Mouse (Mus musculus): ENCODE data around the gene Tprn. TPM values are rescaled to one million over a fixed set of nuclear protein-coding genes. Genes with fewer than 3 reads are reported as not detected.

Gene Tprn
- 2.3 and 3.1 TPM in 2 replicates for polyA plus RNA-seq (2014; fragmentation: Nextera tagmentation; extraction: Ambion mirVana)

- no peaks in the 10 kb centered on the region for H3K9me3 ChIP-seq (ENCODE audit: control insufficient read depth, low read length)
- peak within 1 kb of the TSS; percentile 97 for H3K4me2 ChIP-seq (ENCODE audit: low read length)
- peaks cover 25 to 32% of the 10 kb centered on the region in 2 experiments for H3K4me1 ChIP-seq (ENCODE audit: control insufficient read depth in 2 of 2, insufficient read depth in 2 of 2, low read length in 2 of 2)
- no peaks in the 10 kb centered on the region for H3K36me3 ChIP-seq (ENCODE audit: control insufficient read depth, insufficient read depth, low read length)
- H3K9ac ChIP-seq (ENCODE audit: low read length) = peak within 1 kb of the TSS; percentile 72
- H3K27me3 ChIP-seq (ENCODE audit: control insufficient read depth, insufficient read depth, low read length) = peaks cover 8% of the 10 kb centered on the region
- under 1% methylated on average over 38 of the region's 39 CpGs for WGBS
- peak; percentile 96 for ATAC-seq (ENCODE audit: insufficient number of reproducible peaks, insufficient read depth, low FRiP score, low read depth)
- H3K27ac ChIP-seq (replicated peaks in 1 of 2; ENCODE audit: control insufficient read depth in 1 of 2, insufficient read depth in 1 of 2, low read depth in 2 of 2, low read length in 2 of 2) = 0 out of 4 replicates have a peak within 1 kb of the TSS, but pooled peaks of 1 of the 2 experiments have one; percentile 24
- H3K4me3 ChIP-seq (ENCODE audit: control insufficient read depth in 1 of 2, insufficient read depth in 1 of 2, low read depth in 1 of 2, low read length in 2 of 2) = peak within 1 kb of the TSS; percentile 62 to 70
These were observed at the start of gene Tprn for GRCm38 (mm10) chr2:25262291-25262767. Tprn (plus strand) TSS chr2:25262618.

DNA sequence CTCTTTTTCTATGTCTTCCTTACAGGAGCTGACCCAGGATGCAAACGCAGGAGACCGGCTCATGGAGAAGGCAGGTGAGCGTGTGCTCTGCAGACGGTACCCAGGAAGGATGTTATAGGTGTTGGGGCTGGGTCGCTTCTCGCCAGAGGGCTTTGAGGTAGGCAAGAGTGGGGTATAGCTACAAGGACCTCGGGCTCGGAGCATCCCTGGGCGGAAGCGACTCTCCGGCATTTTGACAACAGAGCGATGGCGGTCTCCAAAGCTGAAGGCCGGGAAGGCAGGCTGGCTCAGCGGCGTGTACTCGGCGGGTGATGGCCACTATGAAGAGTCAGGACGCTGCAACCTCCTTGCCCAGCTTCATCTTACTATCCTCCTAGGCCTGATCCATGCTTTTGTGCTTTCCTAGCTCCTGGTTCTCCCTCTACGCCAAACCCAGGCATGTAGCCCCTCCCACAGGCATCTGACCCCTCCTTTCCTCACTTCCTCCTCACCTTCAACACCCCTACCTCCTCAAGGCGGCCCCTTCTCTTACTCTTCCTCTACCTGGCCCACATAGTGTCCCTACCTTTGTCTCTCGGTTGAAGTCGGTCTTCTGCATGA is 49.1 kb upstream of the Tprn start:
- WGBS = 52% methylated on average over 23 of the region's 23 CpGs
- H3K9ac ChIP-seq (ENCODE audit: low read length) = no peak overlapping the region
- peaks cover 5 to 16% of the 10 kb centered on the region in 2 experiments for H3K4me1 ChIP-seq (ENCODE audit: control insufficient read depth in 2 of 2, insufficient read depth in 2 of 2, low read length in 2 of 2)
- peaks cover 14% of the 10 kb centered on the region for H3K36me3 ChIP-seq (ENCODE audit: control insufficient read depth, insufficient read depth, low read length)
- H3K4me3 ChIP-seq (ENCODE audit: control insufficient read depth in 1 of 2, insufficient read depth in 1 of 2, low read depth in 1 of 2, low read length in 2 of 2) = no peak overlapping the region
- H3K4me2 ChIP-seq (ENCODE audit: low read length) = no peak overlapping the region
- H3K27ac ChIP-seq (replicated peaks in 1 of 2; ENCODE audit: control insufficient read depth in 1 of 2, insufficient read depth in 1 of 2, low read depth in 2 of 2, low read length in 2 of 2) = no peak overlapping the region
- no peaks in the 10 kb centered on the region for H3K9me3 ChIP-seq (ENCODE audit: control insufficient read depth, low read length)
- ATAC-seq (ENCODE audit: insufficient number of reproducible peaks, insufficient read depth, low FRiP score, low read depth) = no peak
- 0 out of 2 replicates have a peak, but pooled peaks cover 3% of the 10 kb centered on the region for H3K27me3 ChIP-seq (ENCODE audit: control insufficient read depth, insufficient read depth, low read length)

DNA sequence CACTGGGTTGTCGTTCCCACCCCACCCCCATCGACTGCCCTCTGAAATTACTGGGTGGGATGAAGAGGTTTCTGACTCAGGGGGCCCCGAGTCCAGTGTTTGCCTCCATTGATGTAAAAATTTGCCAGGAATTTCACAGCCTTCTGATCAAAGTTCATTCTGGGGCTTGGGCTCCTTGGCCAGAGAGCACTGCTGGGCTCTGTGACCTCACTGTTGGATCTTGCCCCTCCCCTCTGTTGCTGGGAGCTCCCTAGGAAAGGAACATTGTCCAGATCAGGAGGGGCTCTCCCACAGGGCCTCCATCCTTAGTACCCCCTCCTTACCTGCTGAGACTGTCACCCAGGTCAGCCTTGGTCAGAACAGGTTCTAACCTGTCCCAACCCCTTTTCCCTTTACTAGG is 48.0 kb upstream of the Tprn start, which contains the start of gene Stpg3:
Gene Stpg3, minus strand, starts transcription at position 194 of the 400 bp plus-strand sequence.
- Histone ChIP-seq H3K9ac (ENCODE audit: low read length) (no peak within 1 kb of the TSS), H3K36me3 (ENCODE audit: control insufficient read depth, insufficient read depth, low read length) (peaks cover 5% of the 10 kb centered on the region), H3K4me1 (ENCODE audit: control insufficient read depth in 2 of 2, insufficient read depth in 2 of 2, low read length in 2 of 2) (peaks cover 5 to 10% of the 10 kb centered on the region in 2 experiments), H3K9me3 (ENCODE audit: control insufficient read depth, low read length) (no peaks in the 10 kb centered on the region), H3K4me2 (ENCODE audit: low read length) (no peak within 1 kb of the TSS), H3K27ac (replicated peaks in 1 of 2; ENCODE audit: control insufficient read depth in 1 of 2, insufficient read depth in 1 of 2, low read depth in 2 of 2, low read length in 2 of 2) (no peak within 1 kb of the TSS), H3K27me3 (ENCODE audit: control insufficient read depth, insufficient read depth, low read length) (0 out of 2 replicates have a peak, but pooled peaks cover 3% of the 10 kb centered on the region), H3K4me3 (ENCODE audit: control insufficient read depth in 1 of 2, insufficient read depth in 1 of 2, low read depth in 1 of 2, low read length in 2 of 2) (no peak within 1 kb of the TSS)
- 54% methylated on average over 3 of the region's 3 CpGs for WGBS
- ATAC-seq (ENCODE audit: insufficient number of reproducible peaks, insufficient read depth, low FRiP score, low read depth) = no peak

DNA sequence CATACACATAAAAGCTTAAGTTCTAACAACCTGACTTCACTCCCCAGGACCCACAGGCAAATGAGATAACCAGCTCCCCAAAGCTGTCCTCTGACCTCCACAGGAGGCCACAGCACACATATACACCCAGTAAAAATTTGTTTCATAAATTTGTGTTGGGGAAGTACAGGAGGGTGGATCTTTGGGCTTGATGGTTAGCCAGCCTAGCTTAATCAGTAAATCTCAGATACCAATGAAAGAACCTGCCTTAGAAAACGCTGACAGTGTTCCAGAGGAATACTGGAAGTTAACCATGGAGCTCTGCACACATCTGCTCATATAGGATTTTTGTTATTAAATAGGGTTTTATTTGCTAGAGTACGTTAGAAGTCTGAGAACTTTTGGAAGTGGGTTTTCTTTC is 44.8 kb upstream of the Tprn start:
- H3K4me2 ChIP-seq (ENCODE audit: low read length) = no peak overlapping the region
- 50% methylated on average over 2 of the region's 2 CpGs for WGBS
- H3K27ac ChIP-seq (replicated peaks in 1 of 2; ENCODE audit: control insufficient read depth in 1 of 2, insufficient read depth in 1 of 2, low read depth in 2 of 2, low read length in 2 of 2) = no peak overlapping the region
- ATAC-seq (ENCODE audit: insufficient number of reproducible peaks, insufficient read depth, low FRiP score, low read depth) = no peak
- no peaks in the 10 kb centered on the region for H3K9me3 ChIP-seq (ENCODE audit: control insufficient read depth, low read length)
- H3K4me3 ChIP-seq (ENCODE audit: control insufficient read depth in 1 of 2, insufficient read depth in 1 of 2, low read depth in 1 of 2, low read length in 2 of 2) = no peak overlapping the region
- H3K36me3 ChIP-seq (ENCODE audit: control insufficient read depth, insufficient read depth, low read length) = peaks cover 14% of the 10 kb centered on the region
- H3K27me3 ChIP-seq (ENCODE audit: control insufficient read depth, insufficient read depth, low read length) = 0 out of 2 replicates have a peak, but pooled peaks cover 3% of the 10 kb centered on the region
- H3K9ac ChIP-seq (ENCODE audit: low read length) = no peak overlapping the region
- no peaks in the 10 kb centered on the region for H3K4me1 ChIP-seq (ENCODE audit: control insufficient read depth in 2 of 2, insufficient read depth in 2 of 2, low read length in 2 of 2)

DNA sequence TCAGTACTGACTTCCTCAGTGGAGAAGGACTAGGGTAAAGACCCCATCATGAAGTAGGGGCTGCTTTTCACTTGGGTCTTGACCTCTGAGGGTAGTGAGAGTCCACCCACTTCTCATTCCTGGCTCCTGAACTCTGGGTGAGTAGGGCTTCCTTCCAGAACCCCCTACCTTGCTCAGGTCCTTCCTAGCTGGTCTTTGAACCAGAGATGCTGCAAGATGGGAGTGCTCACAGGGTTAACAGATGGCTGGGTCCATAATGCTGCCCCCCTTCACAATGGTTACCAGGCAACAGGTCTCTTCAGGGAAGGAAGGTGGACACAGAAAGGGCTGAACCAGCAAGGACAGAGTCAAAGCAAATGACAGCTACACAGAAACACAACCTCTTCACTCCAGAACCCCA is 44.0 kb upstream of the Tprn start, which contains the start of gene Fam166a:
Gene Fam166a, plus strand, starts transcription at position 301 of the 400 bp plus-strand sequence.
- Histone ChIP-seq H3K36me3 (ENCODE audit: control insufficient read depth, insufficient read depth, low read length) (peaks cover 19% of the 10 kb centered on the region), H3K4me3 (ENCODE audit: control insufficient read depth in 1 of 2, insufficient read depth in 1 of 2, low read depth in 1 of 2, low read length in 2 of 2) (no peak within 1 kb of the TSS), H3K9me3 (ENCODE audit: control insufficient read depth, low read length) (no peaks in the 10 kb centered on the region), H3K4me1 (ENCODE audit: control insufficient read depth in 2 of 2, insufficient read depth in 2 of 2, low read length in 2 of 2) (peaks cover 2 to 3% of the 10 kb centered on the region in 2 experiments; a peak in 3 of 4 replicates), H3K27ac (replicated peaks in 1 of 2; ENCODE audit: control insufficient read depth in 1 of 2, insufficient read depth in 1 of 2, low read depth in 2 of 2, low read length in 2 of 2) (no peak within 1 kb of the TSS), H3K27me3 (ENCODE audit: control insufficient read depth, insufficient read depth, low read length) (0 out of 2 replicates have a peak, but pooled peaks cover 1% of the 10 kb centered on the region), H3K4me2 (ENCODE audit: low read length) (no peak within 1 kb of the TSS), H3K9ac (ENCODE audit: low read length) (no peak within 1 kb of the TSS)
- ATAC-seq (ENCODE audit: insufficient number of reproducible peaks, insufficient read depth, low FRiP score, low read depth) = no peak

- Histone ChIP-seq H3K4me3 (ENCODE audit: control insufficient read depth in 1 of 2, insufficient read depth in 1 of 2, low read depth in 1 of 2, low read length in 2 of 2) (no peak overlapping the region), H3K4me1 (ENCODE audit: control insufficient read depth in 2 of 2, insufficient read depth in 2 of 2, low read length in 2 of 2) (peaks cover 2 to 12% of the 10 kb centered on the region in 2 experiments; a peak in 3 of 4 replicates), H3K9ac (ENCODE audit: low read length) (no peak overlapping the region), H3K9me3 (ENCODE audit: control insufficient read depth, low read length) (no peaks in the 10 kb centered on the region), H3K27me3 (ENCODE audit: control insufficient read depth, insufficient read depth, low read length) (no peaks in the 10 kb centered on the region), H3K36me3 (ENCODE audit: control insufficient read depth, insufficient read depth, low read length) (peaks cover 20% of the 10 kb centered on the region), H3K27ac (replicated peaks in 1 of 2; ENCODE audit: control insufficient read depth in 1 of 2, insufficient read depth in 1 of 2, low read depth in 2 of 2, low read length in 2 of 2) (no peak overlapping the region), H3K4me2 (ENCODE audit: low read length) (no peak overlapping the region)
- 59% methylated on average over 5 of the region's 5 CpGs for WGBS
- no peak for ATAC-seq (ENCODE audit: insufficient number of reproducible peaks, insufficient read depth, low FRiP score, low read depth)
These were observed 41.1 kb upstream of the Tprn start for GRCm38 (mm10) chr2:25221331-25221772.

- 2% methylated on average over 46 of the region's 53 CpGs for WGBS
- H3K27me3 ChIP-seq (ENCODE audit: control insufficient read depth, insufficient read depth, low read length) = no peaks in the 10 kb centered on the region
- H3K4me1 ChIP-seq (ENCODE audit: control insufficient read depth in 2 of 2, insufficient read depth in 2 of 2, low read length in 2 of 2) = peaks cover 4 to 19% of the 10 kb centered on the region in 2 experiments
- H3K27ac ChIP-seq (replicated peaks in 1 of 2; ENCODE audit: control insufficient read depth in 1 of 2, insufficient read depth in 1 of 2, low read depth in 2 of 2, low read length in 2 of 2) = peak overlapping the region; percentile 93 to 98
- ATAC-seq (ENCODE audit: insufficient number of reproducible peaks, insufficient read depth, low FRiP score, low read depth) = peak; percentile 45
- H3K4me3 ChIP-seq (ENCODE audit: control insufficient read depth in 1 of 2, insufficient read depth in 1 of 2, low read depth in 1 of 2, low read length in 2 of 2) = peak overlapping the region; percentile 71 to 89
- peaks cover 20% of the 10 kb centered on the region for H3K36me3 ChIP-seq (ENCODE audit: control insufficient read depth, insufficient read depth, low read length)
- H3K4me2 ChIP-seq (ENCODE audit: low read length) = peak overlapping the region; percentile 96
- H3K9ac ChIP-seq (ENCODE audit: low read length) = peak overlapping the region; percentile 84
- no peaks in the 10 kb centered on the region for H3K9me3 ChIP-seq (ENCODE audit: control insufficient read depth, low read length)
These were observed 38.5 kb upstream of the Tprn start for GRCm38 (mm10) chr2:25223681-25224491.
